Mouse (Mus musculus) MEL (cell line): ENCODE results near the gene Btbd3. TPM values are rescaled to one million over a fixed set of nuclear protein-coding genes. Genes with fewer than 3 reads are reported as not detected.

Experiments used
- DNase-seq: peaks from one replicate; pipeline ENCODE4 v3.0.0; 2011; ENCODE audit warnings: low read depth, low spot score
- H3K27ac ChIP-seq: 2 replicates; pipeline ENCODE4 v1.5.1; 2012; ENCODE audit warnings: low read depth, mild to moderate bottlenecking, control low read depth, low read length, moderate library complexity; ENCODE audit not compliant: control insufficient read depth
- H3K27me3 ChIP-seq, 2 experiments: fragments of 150-350 bp in 1 of 2; sonication (generic) in 1 of 2; 2 replicates each; pipeline ENCODE4 v1.6.1; 2012; ENCODE audit warnings: low read length in 2 of 2, mild to moderate bottlenecking in 2 of 2, improper control_type of control experiment in 1 of 2, moderate library complexity in 1 of 2; ENCODE audit not compliant: insufficient read depth in 2 of 2, control insufficient read depth in 1 of 2
- H3K36me3 ChIP-seq, 2 experiments: 2 replicates each; pipeline ENCODE4 v1.6.1; 2012 to 2014; ENCODE audit warnings: low read length in 2 of 2, improper control_type of control experiment in 1 of 2, inconsistent platforms in 1 of 2, mild to moderate bottlenecking in 1 of 2; ENCODE audit not compliant: insufficient read depth in 2 of 2, control insufficient read depth in 1 of 2
- H3K4me1 ChIP-seq, 2 experiments: fragments of 150-350 bp in 1 of 2; sonication (generic) in 1 of 2; 2 replicates each; pipeline ENCODE4 v1.6.1; 2012; ENCODE audit warnings: low read length in 2 of 2, improper control_type of control experiment in 1 of 2, mild to moderate bottlenecking in 1 of 2; ENCODE audit not compliant: insufficient read depth in 2 of 2, control insufficient read depth in 1 of 2
- H3K4me3 ChIP-seq, 2 experiments: fragments of 150-350 bp in 1 of 2; sonication (generic) in 1 of 2; 2 replicates each; pipeline ENCODE4 v1.5.1; 2012; ENCODE audit warnings: low read depth in 2 of 2, low read length in 2 of 2, mild to moderate bottlenecking in 2 of 2, moderate library complexity in 2 of 2, control low read depth in 1 of 2, improper control_type of control experiment in 1 of 2; ENCODE audit not compliant: control insufficient read depth in 1 of 2, insufficient read depth in 1 of 2
- H3K79me2 ChIP-seq: 2 replicates; pipeline ENCODE4 v1.6.1; 2012; ENCODE audit warnings: mild to moderate bottlenecking, low read length, moderate library complexity; ENCODE audit not compliant: control insufficient read depth, poor library complexity, insufficient read depth
- H3K9ac ChIP-seq: 2 replicates; pipeline ENCODE4 v1.6.1; 2012; ENCODE audit warnings: low read depth, mild to moderate bottlenecking, control low read depth, low read length, moderate library complexity; ENCODE audit not compliant: control insufficient read depth, poor library complexity, severe bottlenecking
- H3K9me3 ChIP-seq: fragments of 150-350 bp; sonication (generic); replicated peaks from 2 replicates; pipeline ENCODE4 v1.6.1; 2012; ENCODE audit warnings: mild to moderate bottlenecking, low read length, improper control_type of control experiment, moderate library complexity; ENCODE audit not compliant: insufficient read depth
- CHD1 ChIP-seq: IDR thresholded peaks from 2 replicates; pipeline ENCODE4 v1.6.1; 2012; ENCODE audit warnings: low read depth, mild to moderate bottlenecking, inconsistent platforms, low read length, improper control_type of control experiment
- CHD2 ChIP-seq: IDR thresholded peaks from 2 replicates; pipeline ENCODE4 v1.6.1; 2011; ENCODE audit warnings: low read length, improper control_type of control experiment
- CTCF ChIP-seq, 3 experiments: IDR thresholded peaks in 2 of 3; conservative IDR thresholded peaks in 1 of 3; 2 replicates each; pipeline ENCODE4 v1.5.1; 2011 to 2012; ENCODE audit warnings: low read length in 3 of 3, low read depth in 2 of 3, mild to moderate bottlenecking in 2 of 3, improper control_type of control experiment in 1 of 3, inconsistent platforms in 1 of 3, mixed read lengths in 1 of 3, moderate library complexity in 1 of 3; ENCODE audit not compliant: control insufficient read depth in 1 of 3, insufficient read depth in 1 of 3, poor library complexity in 1 of 3, severe bottlenecking in 1 of 3
- ELF1 ChIP-seq: IDR thresholded peaks from 2 replicates; pipeline ENCODE4 v1.6.1; 2014; ENCODE audit warnings: low read depth, mild to moderate bottlenecking, inconsistent platforms, low read length, improper control_type of control experiment, moderate library complexity
- EP300 ChIP-seq, 2 experiments: IDR thresholded peaks; 2 replicates each; pipeline ENCODE4 v1.6.1; 2011; ENCODE audit warnings: improper control_type of control experiment in 2 of 2, low read length in 2 of 2, low read depth in 1 of 2, mild to moderate bottlenecking in 1 of 2
- GABPA ChIP-seq: IDR thresholded peaks from 2 replicates; pipeline ENCODE4 v1.6.1; 2012; ENCODE audit warnings: low read depth, mild to moderate bottlenecking, inconsistent platforms, low read length, improper control_type of control experiment, moderate library complexity
- MXI1 ChIP-seq: IDR thresholded peaks from 2 replicates; pipeline ENCODE4 v1.6.1; 2011; ENCODE audit warnings: mild to moderate bottlenecking, low read depth, low read length, improper control_type of control experiment
- NRF1 ChIP-seq: IDR thresholded peaks from 2 replicates; pipeline ENCODE4 v1.6.1; 2014; ENCODE audit warnings: low read depth, mild to moderate bottlenecking, inconsistent platforms, low read length, improper control_type of control experiment, moderate library complexity; ENCODE audit not compliant: poor library complexity, insufficient read depth, severe bottlenecking
- POLR2A ChIP-seq, 2 experiments: IDR thresholded peaks; 2 replicates each; pipeline ENCODE4 v1.6.1; 2011 to 2012; ENCODE audit warnings: low read length in 2 of 2, mild to moderate bottlenecking in 2 of 2, control low read depth in 1 of 2, improper control_type of control experiment in 1 of 2, low read depth in 1 of 2, moderate library complexity in 1 of 2; ENCODE audit not compliant: control insufficient read depth in 1 of 2, insufficient read depth in 1 of 2, poor library complexity in 1 of 2
- POLR2AphosphoS2 ChIP-seq: IDR thresholded peaks from 2 replicates; pipeline ENCODE4 v1.6.1; 2011; ENCODE audit warnings: low read length, improper control_type of control experiment
- POLR2AphosphoS5 ChIP-seq: IDR thresholded peaks from 2 replicates; pipeline ENCODE4 v1.6.1; 2012; ENCODE audit warnings: low read depth, borderline replicate concordance, mild to moderate bottlenecking, inconsistent platforms, low read length, moderate library complexity, mixed read lengths
- SIN3A ChIP-seq: IDR thresholded peaks from 2 replicates; pipeline ENCODE4 v1.6.1; 2012; ENCODE audit warnings: low read length, improper control_type of control experiment, inconsistent platforms
- TCF12 ChIP-seq: IDR thresholded peaks from 2 replicates; pipeline ENCODE4 v1.6.1; 2014; ENCODE audit warnings: low read depth, mild to moderate bottlenecking, inconsistent platforms, low read length, improper control_type of control experiment, moderate library complexity
- UBTF ChIP-seq: IDR thresholded peaks from 2 replicates; pipeline ENCODE4 v1.6.1; 2012; ENCODE audit warnings: low read depth, mild to moderate bottlenecking, inconsistent platforms, low read length, improper control_type of control experiment, moderate library complexity, borderline replicate concordance; ENCODE audit not compliant: insufficient read depth
- USF2 ChIP-seq, 2 experiments: IDR thresholded peaks; 2 replicates each; pipeline ENCODE4 v1.6.1; 2011 to 2012; ENCODE audit warnings: improper control_type of control experiment in 2 of 2, low read length in 2 of 2, borderline replicate concordance in 1 of 2, inconsistent platforms in 1 of 2, low read depth in 1 of 2, mild to moderate bottlenecking in 1 of 2; ENCODE audit not compliant: insufficient read depth in 1 of 2
- ZMIZ1 ChIP-seq: IDR thresholded peaks from 2 replicates; pipeline ENCODE4 v1.6.1; 2012; ENCODE audit warnings: low read depth, mild to moderate bottlenecking, inconsistent platforms, low read length, improper control_type of control experiment, moderate library complexity
- ZNF384 ChIP-seq: IDR thresholded peaks from 2 replicates; pipeline ENCODE4 v1.6.1; 2012; ENCODE audit warnings: low read depth, mild to moderate bottlenecking, inconsistent platforms, low read length, improper control_type of control experiment
- polyA plus RNA-seq, 2 experiments: library from polyadenylated mRNA; stranded (reverse) in 1 of 2; unstranded in 1 of 2; fragments of >175 nt in 1 of 2; fragments of >200 nt in 1 of 2; gene quantifications; 2 replicates each; pipeline versions ENCODE4 v1.2.1 to v1.2.4; 2012; ENCODE audit warnings: low replicate concordance in 2 of 2, low read depth in 1 of 2; ENCODE audit not compliant: insufficient read length in 2 of 2, insufficient read depth in 1 of 2, missing spikeins in 1 of 2
- total RNA-seq: library from RNA; depleted of rRNA; stranded (reverse); fragments of 300-350 nt; gene quantifications from 2 replicates; pipeline ENCODE4 v1.2.3, GENCODE M21; 2012

Gene Btbd3
- total and polyA plus RNA-seq, 3 experiments = not detected

DNA sequence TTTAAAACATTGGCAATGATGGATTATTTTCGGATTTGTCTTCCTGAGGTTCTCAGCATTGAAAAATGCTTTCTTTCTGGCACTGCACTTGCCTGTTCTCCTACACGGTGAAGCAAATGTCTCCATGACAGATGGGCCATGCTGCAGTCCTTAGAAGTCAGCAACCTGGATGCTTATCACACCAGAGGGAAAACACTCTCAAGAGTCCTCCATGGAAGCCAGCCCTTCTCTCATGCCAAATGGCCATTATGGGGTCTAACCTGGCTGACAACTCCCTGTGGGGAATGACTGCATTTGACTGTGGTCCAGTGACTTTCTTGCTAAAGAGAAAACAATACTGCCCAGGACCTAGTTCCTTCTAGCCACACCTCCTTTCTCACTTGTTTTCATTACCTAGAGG, 166.0 kb downstream of the Btbd3 start:
- H3K79me2 ChIP-seq = no peaks in the 10 kb centered on the region
- no peak overlapping the region for H3K9ac ChIP-seq
- no peaks in the 10 kb centered on the region for H3K9me3 ChIP-seq
- TF ChIP-seq CTCF (IDR thresholded peaks at IDR 0.05 in 2 of 3, conservative IDR thresholded peaks at IDR 0.05 in 1 of 3; ENCODE audit: control insufficient read depth in 1 of 3, insufficient read depth in 1 of 3, low read depth in 2 of 3, low read length in 3 of 3, poor library complexity in 1 of 3, severe bottlenecking in 1 of 3) (no peak), CHD2 (no peak), POLR2AphosphoS5 (no peak), POLR2A (IDR thresholded peaks at IDR 0.05; ENCODE audit: control insufficient read depth in 1 of 2, insufficient read depth in 1 of 2, low read depth in 1 of 2, low read length in 2 of 2, poor library complexity in 1 of 2) (no peak), GABPA (no peak), MXI1 (no peak)
- H3K4me1 ChIP-seq = no peaks in the 10 kb centered on the region
- DNase-seq = no peak
- H3K4me3 ChIP-seq = no peak overlapping the region
- no peak overlapping the region for H3K27ac ChIP-seq
- no peaks in the 10 kb centered on the region for H3K36me3 ChIP-seq
- no peaks in the 10 kb centered on the region for H3K27me3 ChIP-seq

DNA sequence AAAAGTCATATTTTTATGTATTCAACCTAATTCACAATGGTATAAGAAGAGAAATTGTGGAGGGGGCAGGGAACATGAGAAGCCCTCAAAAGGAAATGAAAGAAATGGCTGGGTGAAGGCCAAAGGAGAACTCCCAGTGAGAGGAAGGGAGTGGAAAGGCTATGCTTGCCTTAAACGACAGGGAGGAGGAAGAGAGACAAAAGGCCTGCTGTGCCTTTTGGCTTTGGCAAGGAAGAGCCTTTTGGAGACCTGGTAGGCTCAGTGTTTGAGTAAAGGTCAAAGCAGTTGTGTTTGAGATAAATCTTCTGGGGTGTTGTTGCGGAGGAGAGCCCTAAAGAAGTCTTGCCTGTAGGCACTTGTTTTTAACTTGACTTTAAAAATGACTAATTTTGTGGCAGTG, 175.6 kb downstream of the Btbd3 start:
- no peak overlapping the region for H3K9ac ChIP-seq
- no peaks in the 10 kb centered on the region for H3K27me3 ChIP-seq
- H3K4me1 ChIP-seq = no peaks in the 10 kb centered on the region
- no peak for DNase-seq
- no peaks in the 10 kb centered on the region for H3K36me3 ChIP-seq
- no peaks in the 10 kb centered on the region for H3K9me3 ChIP-seq
- H3K79me2 ChIP-seq = no peaks in the 10 kb centered on the region
- H3K27ac ChIP-seq = no peak overlapping the region
- H3K4me3 ChIP-seq = no peak overlapping the region
- TF ChIP-seq NRF1 (no peak), ZMIZ1 (no peak), ELF1 (no peak)
- TF ChIP-seq, all 39 proteins: peak for 0

DNA sequence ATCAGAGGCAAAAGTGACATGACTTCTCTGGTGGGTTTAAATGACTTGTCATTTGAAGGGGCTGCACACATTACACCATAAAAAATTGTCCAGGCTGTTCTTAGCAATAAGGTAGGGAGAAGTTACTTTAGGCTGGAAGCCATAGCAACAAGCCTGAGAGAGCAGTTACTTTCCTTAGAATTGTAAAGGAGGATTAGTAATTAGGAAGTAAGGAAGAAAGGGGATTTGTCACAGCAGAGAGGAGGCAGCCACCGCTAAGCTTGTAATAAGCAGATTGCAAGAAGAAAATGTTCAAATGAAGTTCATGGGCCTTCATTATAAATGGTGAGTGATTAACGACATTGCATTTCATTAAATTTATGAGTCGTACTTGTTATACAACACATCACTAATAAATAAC, 190.1 kb downstream of the Btbd3 start:
- Histone ChIP-seq H3K27me3 (no peaks in the 10 kb centered on the region), H3K9me3 (no peaks in the 10 kb centered on the region)
- TF ChIP-seq ZNF384 (no peak), CHD1 (no peak), UBTF (no peak), POLR2A (IDR thresholded peaks at IDR 0.05; ENCODE audit: control insufficient read depth in 1 of 2, insufficient read depth in 1 of 2, low read depth in 1 of 2, low read length in 2 of 2, poor library complexity in 1 of 2) (no peak), USF2 (IDR thresholded peaks at IDR 0.05; ENCODE audit: borderline replicate concordance in 1 of 2, insufficient read depth in 1 of 2, low read depth in 1 of 2, low read length in 2 of 2) (no peak), POLR2AphosphoS2 (no peak), SIN3A (no peak), TCF12 (no peak), MXI1 (no peak), EP300 (IDR thresholded peaks at IDR 0.05; ENCODE audit: low read depth in 1 of 2, low read length in 2 of 2) (no peak)

More for the DNA sequence above, 190.1 kb downstream of the Btbd3 start:
- H3K9ac ChIP-seq = no peak overlapping the region
- no peaks in the 10 kb centered on the region for H3K79me2 ChIP-seq
- H3K4me1 ChIP-seq = no peaks in the 10 kb centered on the region
- DNase-seq = no peak
- H3K36me3 ChIP-seq = no peaks in the 10 kb centered on the region
- no peak overlapping the region for H3K27ac ChIP-seq
- H3K4me3 ChIP-seq = no peak overlapping the region
